Mouse (Mus musculus): ENCODE measurements around the gene Plk2.

DNA sequence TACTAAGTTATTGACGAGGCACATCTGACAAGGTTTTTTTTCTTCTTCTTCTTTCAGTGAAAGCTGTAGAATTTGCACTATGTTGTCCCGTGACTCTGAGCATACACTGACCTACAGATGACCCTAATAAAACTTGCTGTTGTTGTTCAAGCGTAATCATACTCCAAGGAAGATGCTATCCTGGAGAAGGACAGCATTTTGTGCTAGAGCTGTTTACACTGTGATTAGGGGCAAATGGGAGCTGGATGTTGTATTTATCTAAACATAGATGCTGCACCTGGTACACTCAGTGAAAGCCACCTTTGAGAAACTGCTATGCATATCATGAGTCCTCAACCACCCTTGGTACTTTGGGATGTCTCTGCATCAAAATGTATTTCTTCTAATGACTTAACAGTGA is 6.6 kb downstream of the Plk2 start:
- TF ChIP-seq CTCF (IDR thresholded peaks at IDR 0.05; ENCODE audit: extremely low read depth, insufficient read depth, insufficient read length, insufficient replicate concordance) = no peak
- TF ChIP-seq POLR2A (IDR thresholded peaks at IDR 0.05; ENCODE audit: low read depth, low read length) = no peak

All from spleen, adult 2 months (tissue).